Mouse (Mus musculus) testis, postnatal 10 days (tissue): Measurements from ENCODE around the gene Aldh1l1.

Source experiments
- DNase-seq: peaks from one replicate; pipeline ENCODE4 v3.0.0; 2021; ENCODE audit warnings: low spot score

The Aldh1l1 gene

GRCm38 (mm10) chr6:90507443-90507842 is 21.2 kb downstream of the Aldh1l1 start:
- no peak for DNase-seq

GRCm38 (mm10) chr6:90508197-90508624 is 22.0 kb downstream of the Aldh1l1 start:
- peak; percentile 55 for DNase-seq

GRCm38 (mm10) chr6:90509085-90509484 is 22.9 kb downstream of the Aldh1l1 start:
- DNase-seq, result peak; percentile 78

GRCm38 (mm10) chr6:90512416-90512815 is 26.2 kb downstream of the Aldh1l1 start:
- no peak for DNase-seq

- DNase-seq, result no peak
Observed at GRCm38 (mm10) chr6:90513074-90513856, 27.0 kb downstream of the Aldh1l1 start.

GRCm38 (mm10) chr6:90514369-90514768 is 28.1 kb downstream of the Aldh1l1 start:
- no peak for DNase-seq

GRCm38 (mm10) chr6:90514883-90515405 is 28.7 kb downstream of the Aldh1l1 start:
- peak; percentile 94 for DNase-seq

GRCm38 (mm10) chr6:90518892-90519291 is 32.7 kb downstream of the Aldh1l1 start:
- no peak for DNase-seq

GRCm38 (mm10) chr6:90519375-90519774 is 33.1 kb downstream of the Aldh1l1 start:
- DNase-seq, result no peak

GRCm38 (mm10) chr6:90526406-90526805 is 40.2 kb downstream of the Aldh1l1 start:
- DNase-seq, result no peak

GRCm38 (mm10) chr6:90529461-90530046 is 43.3 kb downstream of the Aldh1l1 start:
- DNase-seq, result no peak

GRCm38 (mm10) chr6:90532575-90533190 is 46.5 kb downstream of the Aldh1l1 start:
- no peak for DNase-seq

- no peak for DNase-seq
Observed at GRCm38 (mm10) chr6:90533505-90533904, 47.3 kb downstream of the Aldh1l1 start.

GRCm38 (mm10) chr6:90534701-90535475 is 48.7 kb downstream of the Aldh1l1 start:
- DNase-seq, result no peak

GRCm38 (mm10) chr6:90536824-90537223 is 50.6 kb downstream of the Aldh1l1 start:
- no peak for DNase-seq

GRCm38 (mm10) chr6:90537941-90538340 is 51.7 kb downstream of the Aldh1l1 start:
- peak; percentile 91 for DNase-seq

GRCm38 (mm10) chr6:90539271-90539670 is 53.0 kb downstream of the Aldh1l1 start:
- no peak for DNase-seq

- DNase-seq, result no peak
Observed at GRCm38 (mm10) chr6:90540520-90540919, 54.3 kb downstream of the Aldh1l1 start.

- no peak for DNase-seq
Observed at GRCm38 (mm10) chr6:90541367-90541772, 55.1 kb downstream of the Aldh1l1 start.

- no peak for DNase-seq
Observed at GRCm38 (mm10) chr6:90544433-90544832, 58.2 kb downstream of the Aldh1l1 start.

- no peak for DNase-seq
Observed at GRCm38 (mm10) chr6:90546274-90546673, 60.0 kb downstream of the Aldh1l1 start.

- DNase-seq, result no peak
Observed at GRCm38 (mm10) chr6:90547041-90547440, 60.8 kb downstream of the Aldh1l1 start.
